Mouse (Mus musculus) Patski (cell line): ENCODE data around the gene Stil. TPM values are rescaled to one million over a fixed set of nuclear protein-coding genes. Genes with fewer than 3 reads are reported as not detected.

Source experiments
- ATAC-seq: fragments of 100-300 bp; one replicate; pipeline ENCODE4 v1.8.0; 2021
- CTCF ChIA-PET: fragments of 350-600 bp; sonication (Branson Sonifier 250); formaldehyde crosslinking; loops from one replicate; lab custom pipeline; 2022; ENCODE audit warnings: inconsistent platforms; lab: Charles Lee
- POLR2A ChIA-PET: fragments of 350-600 bp; sonication (Branson Sonifier 250); formaldehyde crosslinking; loops from one replicate; lab custom pipeline; 2022; ENCODE audit warnings: antibody characterized with exemption, inconsistent platforms; lab: Charles Lee
- DNase-seq: peaks from one replicate; pipeline ENCODE4 v3.0.0-alpha.2; 2011; ENCODE audit warnings: low read depth, low spot score
- H3K27me3 ChIP-seq: fragments of 371-371 bp; one replicate; pipeline ENCODE4 v1.5.1; 2021
- CTCF ChIP-seq: fragments of 100-300 bp; IDR thresholded peaks from one replicate; pipeline ENCODE4 v1.5.1; 2021
- in situ Hi-C: fragments of 300-500 bp; cut with MboI; formaldehyde crosslinking; loops from 3 replicates; pipeline ENCODE4 v1.11.1; 2018; ENCODE audit warnings: low pct_unique_long_range_greater_than_20kb, mixed read lengths
- polyA plus RNA-seq: library from polyadenylated mRNA; unstranded; gene quantifications from one replicate; pipeline ENCODE4 v1.2.3, GENCODE M21; 2021

The Stil gene
- polyA plus RNA-seq, 1 experiment from 2014 or later: 6.4 TPM

- no peak for TF ChIP-seq CTCF
- ATAC-seq (peak; percentile 8), DNase-seq (no peak)
- ChIA-PET POLR2A (no interaction called here), CTCF (interaction anchor here (1.2 to 3.7 kb wide), 3 partner anchors 12 to 43 kb away, joined by 3 to 27 read pairs (median 3); partner anchors contain the start of gene Stil)
- H3K27me3 ChIP-seq: no peaks in the 10 kb centered on the region
- in situ Hi-C loops: no loop called here
These were observed 13.8 kb upstream of the Stil start for GRCm38 (mm10) chr4:114986211-114986590.

GRCm38 (mm10) chr4:114986591-114987432 lies 13.1 kb upstream of the Stil start, which contains the start of gene Cmpk1:
Cmpk1 (minus strand) TSS chr4:114987241.
- H3K27me3 ChIP-seq: no peaks in the 10 kb centered on the region
- ChIA-PET POLR2A (interaction anchor here (1.1 kb wide), 1 partner anchor 13 kb away, joined by 4 read pairs; the partner anchor contains the start of gene Stil), CTCF (interaction anchor here (1.2 to 3.7 kb wide), 3 partner anchors 11 to 42 kb away, joined by 3 to 27 read pairs (median 3); partner anchors contain the start of gene Stil)
- in situ Hi-C loops: no loop called here
- no peak for TF ChIP-seq CTCF
- ATAC-seq (peak; percentile 93), DNase-seq (no peak)

- in situ Hi-C loops: no loop called here
- DNase-seq (no peak), ATAC-seq (no peak)
- TF ChIP-seq CTCF: no peak
- CTCF ChIA-PET: no interaction called here
- POLR2A ChIA-PET: no interaction called here
- H3K27me3 ChIP-seq: no peaks in the 10 kb centered on the region
These were observed 5.7 kb upstream of the Stil start for GRCm38 (mm10) chr4:114994218-114994617.

GRCm38 (mm10) chr4:114997051-114997450 lies 2.9 kb upstream of the Stil start:
- TF ChIP-seq CTCF: peak; percentile 53
- ChIA-PET POLR2A (interaction anchor here (0.9 kb wide), 1 partner anchor 99 kb away, joined by 3 read pairs; no protein-coding TSS in a partner anchor), CTCF (interaction anchor here (0.7 to 4.7 kb wide), 8 partner anchors 9 to 105 kb away, joined by 3 to 27 read pairs (median 4); partner anchors contain the start of gene Cmpk1)
- H3K27me3 ChIP-seq: no peaks in the 10 kb centered on the region
- no peak for ATAC-seq
- no peak for DNase-seq
- in situ Hi-C loops: no loop called here

GRCm38 (mm10) chr4:114999445-114999772 lies 550 bp upstream of the Stil start:
- POLR2A ChIA-PET: interaction anchor here (0.6 to 1.3 kb wide), 3 partner anchors 12 to 786 kb away, joined by 3 to 4 read pairs (median 3); partner anchors contain the start of gene Cmpk1
- CTCF ChIA-PET: interaction anchor here (1.5 to 4.7 kb wide), 4 partner anchors 10 to 87 kb away, joined by 3 to 27 read pairs (median 4); partner anchors contain the start of gene Cmpk1
- peak; percentile 14 for ATAC-seq

GRCm38 (mm10) chr4:115000429-115000795 lies 453 bp downstream of the Stil start:
- DNase-seq: no peak
- POLR2A ChIA-PET: interaction anchor here (1.3 kb wide), 1 partner anchor 13 kb away, joined by 4 read pairs; the partner anchor contains the start of gene Cmpk1
- CTCF ChIA-PET: interaction anchor here (0.9 to 4.7 kb wide), 5 partner anchors 13 to 93 kb away, joined by 3 to 27 read pairs (median 4); partner anchors contain the start of gene Cmpk1
- no peaks in the 10 kb centered on the region for H3K27me3 ChIP-seq
- no peak for TF ChIP-seq CTCF
- in situ Hi-C loops: loop anchor here (5.0 kb wide), 1 partner anchor 92 kb away; no protein-coding TSS in a partner anchor
- peak; percentile 24 for ATAC-seq

More at GRCm38 (mm10) chr4:114999445-114999772, 550 bp upstream of the Stil start:
- TF ChIP-seq CTCF: no peak
- DNase-seq: no peak
- no peaks in the 10 kb centered on the region for H3K27me3 ChIP-seq
- in situ Hi-C loops: no loop called here

GRCm38 (mm10) chr4:115014276-115014675 lies 14.3 kb downstream of the Stil start:
- DNase-seq (no peak), ATAC-seq (no peak)
- TF ChIP-seq CTCF: no peak
- POLR2A ChIA-PET: no interaction called here
- H3K27me3 ChIP-seq: no peaks in the 10 kb centered on the region
- CTCF ChIA-PET: interaction anchor here (0.9 kb wide), 1 partner anchor 11 kb away, joined by 3 read pairs; no protein-coding TSS in a partner anchor
- in situ Hi-C loops: no loop called here

- no peaks in the 10 kb centered on the region for H3K27me3 ChIP-seq
- no peak for ATAC-seq
- in situ Hi-C loops: no loop called here
- ChIA-PET POLR2A (interaction anchor here (1.3 kb wide), 1 partner anchor 15 kb away, joined by 3 read pairs; no protein-coding TSS in a partner anchor), CTCF (interaction anchor here (1.7 kb wide), 1 partner anchor 8 kb away, joined by 3 read pairs; no protein-coding TSS in a partner anchor)
- TF ChIP-seq CTCF: no peak
- DNase-seq: no peak
These were observed 20.0 kb downstream of the Stil start for GRCm38 (mm10) chr4:115019997-115020396.

- POLR2A ChIA-PET: interaction anchor here (0.9 kb wide), 1 partner anchor 15 kb away, joined by 3 read pairs; no protein-coding TSS in a partner anchor
- in situ Hi-C loops: no loop called here
- DNase-seq (no peak), ATAC-seq (no peak)
- TF ChIP-seq CTCF: no peak
- CTCF ChIA-PET: interaction anchor here (1.1 to 1.6 kb wide), 5 partner anchors 12 to 60 kb away, joined by 3 to 6 read pairs (median 4); partner anchors contain the start of gene Pdzk1ip1
- no peaks in the 10 kb centered on the region for H3K27me3 ChIP-seq
These were observed 35.1 kb downstream of the Stil start for GRCm38 (mm10) chr4:115035043-115035442.

GRCm38 (mm10) chr4:115038242-115038641 lies 38.3 kb downstream of the Stil start:
- no peaks in the 10 kb centered on the region for H3K27me3 ChIP-seq
- ATAC-seq (no peak), DNase-seq (no peak)
- CTCF ChIA-PET: interaction anchor here (0.7 to 1.9 kb wide), 11 partner anchors 9 to 86 kb away, joined by 3 to 15 read pairs (median 4); partner anchors contain the start of gene Pdzk1ip1
- TF ChIP-seq CTCF: peak; percentile 81
- in situ Hi-C loops: no loop called here
- POLR2A ChIA-PET: interaction anchor here (0.6 kb wide), 1 partner anchor 93 kb away, joined by 3 read pairs; no protein-coding TSS in a partner anchor
